Mouse (Mus musculus) small intestine, adult 2 months (tissue): ENCODE results near the gene H2bfm. TPM values are rescaled to one million over a fixed set of nuclear protein-coding genes. Genes with fewer than 3 reads are reported as not detected.
"Not testable (repeated sequence)": the region's sequence is repeated elsewhere in the genome, so short reads cannot be mapped to it uniquely, and the experiment has no call there.

Experiments
- H3K27ac ChIP-seq: fragments of 200-500 bp; 2 replicates; pipeline ENCODE4 v1.5.1; 2012; ENCODE audit warnings: low read depth, low read length, control low read depth, inconsistent platforms; ENCODE audit not compliant: insufficient read depth
- H3K27me3 ChIP-seq: fragments of 200-500 bp; 2 replicates; pipeline ENCODE4 v1.6.1; 2012; ENCODE audit warnings: mild to moderate bottlenecking, moderate library complexity, low read length, inconsistent platforms; ENCODE audit not compliant: control insufficient read depth, insufficient read depth
- H3K36me3 ChIP-seq: fragments of 200-500 bp; 2 replicates; pipeline ENCODE4 v1.6.1; 2012; ENCODE audit warnings: mild to moderate bottlenecking, low read length, control low read depth, inconsistent platforms; ENCODE audit not compliant: control insufficient read depth, insufficient read depth
- H3K4me1 ChIP-seq: fragments of 200-500 bp; 2 replicates; pipeline ENCODE4 v1.6.1; 2012; ENCODE audit warnings: low read length, inconsistent platforms, mixed read lengths; ENCODE audit not compliant: control insufficient read depth, insufficient read depth, insufficient read length
- H3K4me3 ChIP-seq: fragments of 200-500 bp; 2 replicates; pipeline ENCODE4 v1.5.1; 2012; ENCODE audit warnings: low read depth, mild to moderate bottlenecking, control low read depth, inconsistent platforms, low read length, moderate library complexity
- CTCF ChIP-seq: fragments of 200-500 bp; IDR thresholded peaks from 2 replicates; pipeline ENCODE4 v1.5.1; 2012; ENCODE audit warnings: low read depth, mild to moderate bottlenecking, control low read depth, inconsistent platforms, low read length, moderate library complexity, mixed read lengths; ENCODE audit not compliant: insufficient replicate concordance, insufficient read length; ENCODE audit errors: extremely low read depth
- POLR2A ChIP-seq: fragments of 200-500 bp; IDR thresholded peaks from 2 replicates; pipeline ENCODE4 v1.6.1; 2012; ENCODE audit warnings: low read depth, mild to moderate bottlenecking, control low read depth, inconsistent platforms, low read length, moderate library complexity
- WGBS: fragments of 180-500 bp; shearing (Covaris S2); methylation state at CpG from one replicate; pipeline ENCODE4 v1.1.7; 2018; 5-methylcytosine and 5-hydroxymethylcytosine counted together
- polyA plus RNA-seq: library from polyadenylated mRNA; depleted of rRNA; stranded (reverse); fragments of >200 nt; gene quantifications from 2 replicates; pipeline ENCODE4 v1.2.3, GENCODE M21; 2012; rRNA removed

Gene H2bfm
- not detected in 2 replicates for polyA plus RNA-seq

DNA sequence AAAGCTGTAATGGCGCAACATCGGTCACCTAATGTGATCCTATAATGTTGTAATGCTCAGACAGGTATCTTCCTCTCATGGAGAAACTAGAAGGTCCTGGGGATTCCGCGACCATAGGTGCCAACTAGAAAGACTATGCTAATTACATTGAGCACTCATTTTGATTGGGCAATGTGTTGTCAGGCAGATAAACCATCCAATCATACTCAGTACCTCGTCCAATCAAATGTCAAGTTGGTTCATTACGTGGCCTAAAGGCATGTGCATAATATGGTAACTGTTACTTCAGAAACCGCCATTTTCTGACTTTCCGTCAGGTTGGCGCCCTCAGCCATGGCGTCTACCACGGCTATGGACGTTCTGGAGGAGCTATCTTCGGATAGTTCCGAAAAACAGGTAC lies at the start of gene H2bfm:
Gene H2bfm, plus strand, starts transcription at position 295 of the 400 bp plus-strand sequence.
- WGBS = 92% methylated on average over 14 of the region's 14 CpGs
- H3K27ac ChIP-seq = no peak within 1 kb of the TSS
- H3K4me1 ChIP-seq = no peaks in the 10 kb centered on the region
- H3K4me3 ChIP-seq = no peak within 1 kb of the TSS
- H3K27me3 ChIP-seq = no peaks in the 10 kb centered on the region
- H3K36me3 ChIP-seq = no peaks in the 10 kb centered on the region
- TF ChIP-seq CTCF (no peak), POLR2A (no peak)

DNA sequence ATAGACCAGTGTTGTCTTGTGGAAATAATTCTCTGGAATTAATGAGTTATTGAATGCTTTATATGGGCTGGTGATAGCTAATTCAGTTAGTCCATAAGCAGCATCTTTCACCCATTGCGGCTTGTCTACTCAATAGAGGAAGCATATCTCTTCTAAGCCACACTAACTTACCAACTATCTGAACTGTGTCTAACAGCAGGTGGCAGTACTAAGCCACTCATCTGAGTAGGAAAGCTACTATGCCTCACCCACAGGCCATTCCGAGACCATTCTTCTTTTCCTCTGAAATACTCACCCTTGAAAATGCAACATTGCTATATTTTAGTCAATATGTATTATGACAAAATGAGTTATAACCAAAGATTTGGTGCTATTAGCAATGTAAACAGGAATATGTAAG lies 31.4 kb upstream of the H2bfm start:
- H3K4me3 ChIP-seq = no peak overlapping the region
- no peak overlapping the region for H3K27ac ChIP-seq
- no peak for TF ChIP-seq CTCF
- TF ChIP-seq POLR2A = no peak
- H3K4me1 ChIP-seq = no peaks in the 10 kb centered on the region
- WGBS = 42% methylated on average over 2 of the region's 2 CpGs
- H3K27me3 ChIP-seq = no peaks in the 10 kb centered on the region
- H3K36me3 ChIP-seq = no peaks in the 10 kb centered on the region

DNA sequence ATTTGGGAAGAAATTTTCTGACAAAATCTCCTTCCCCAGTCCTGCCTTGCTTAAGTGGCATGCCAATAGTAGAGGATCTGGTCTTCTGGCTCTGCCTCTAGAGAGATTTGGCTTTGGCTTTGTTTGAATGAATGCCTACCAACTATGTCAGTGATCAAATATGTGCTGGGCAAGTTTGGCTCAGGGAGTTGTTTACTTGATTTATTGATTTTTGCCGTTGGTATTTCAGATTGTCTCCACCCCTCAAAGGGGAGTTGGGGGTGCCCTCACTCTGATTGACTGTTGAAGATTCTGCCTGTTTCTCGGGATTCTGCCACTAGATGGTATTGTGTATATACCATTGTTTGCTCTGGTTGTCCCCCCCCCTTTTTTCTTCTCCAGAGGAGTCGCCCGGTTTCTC lies 22.8 kb upstream of the H2bfm start:
- Histone ChIP-seq H3K36me3 (no peaks in the 10 kb centered on the region), H3K4me3 (no peak overlapping the region), H3K27me3 (no peaks in the 10 kb centered on the region), H3K4me1 (no peaks in the 10 kb centered on the region), H3K27ac (no peak overlapping the region)
- 26% methylated on average over 4 of the region's 4 CpGs for WGBS
- TF ChIP-seq POLR2A = no peak
- TF ChIP-seq CTCF = no peak

DNA sequence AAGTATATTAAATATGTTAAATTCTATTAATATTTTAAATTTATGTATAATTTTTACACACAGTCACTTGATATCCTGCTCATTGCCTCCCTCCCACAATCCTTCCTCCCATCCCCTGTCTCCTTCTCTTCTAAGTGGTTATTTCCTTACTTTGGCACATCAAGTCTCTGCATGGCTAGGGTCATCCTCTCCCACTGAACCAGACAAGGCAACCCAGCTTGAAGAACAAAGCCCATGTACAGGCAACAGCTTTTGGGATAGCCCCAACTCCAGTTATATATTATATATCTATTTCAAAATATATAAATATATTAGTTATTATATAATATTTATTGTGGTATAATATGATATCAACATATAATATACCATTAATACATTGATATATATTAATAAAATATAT lies 1.3 kb upstream of the H2bfm start:
- no peak overlapping the region for H3K27ac ChIP-seq
- no peaks in the 10 kb centered on the region for H3K4me1 ChIP-seq
- H3K27me3 ChIP-seq = no peaks in the 10 kb centered on the region
- TF ChIP-seq POLR2A (no peak), CTCF (no peak)
- no peak overlapping the region for H3K4me3 ChIP-seq
- no peaks in the 10 kb centered on the region for H3K36me3 ChIP-seq

DNA sequence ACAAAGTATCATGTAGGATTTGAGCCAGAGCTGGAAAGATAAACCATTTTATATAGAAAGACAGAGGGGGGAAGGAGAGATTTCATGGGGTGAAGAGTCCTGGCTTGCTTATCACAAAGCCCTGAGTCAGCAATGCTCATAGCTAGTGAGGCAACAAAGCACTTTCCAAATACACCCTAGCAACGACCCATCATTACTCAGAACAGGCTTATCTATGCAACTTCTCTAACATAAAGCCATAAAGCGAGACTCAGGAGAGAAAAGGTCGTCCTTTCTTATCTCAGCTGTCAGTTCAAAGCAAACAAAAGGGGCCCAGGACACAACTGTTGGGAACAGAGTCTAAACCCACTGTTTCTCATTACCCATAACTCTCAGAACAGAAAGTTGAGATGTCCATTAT lies 10.9 kb downstream of the H2bfm start:
- Histone ChIP-seq H3K4me3 (no peak overlapping the region), H3K27me3 (no peaks in the 10 kb centered on the region), H3K27ac (no peak overlapping the region), H3K4me1 (peaks cover 2% of the 10 kb centered on the region; the same call in 1 of the 2 replicates), H3K36me3 (no peaks in the 10 kb centered on the region)
- WGBS = 5% methylated on average over 3 of the region's 3 CpGs
- TF ChIP-seq POLR2A = no peak
- TF ChIP-seq CTCF = no peak

DNA sequence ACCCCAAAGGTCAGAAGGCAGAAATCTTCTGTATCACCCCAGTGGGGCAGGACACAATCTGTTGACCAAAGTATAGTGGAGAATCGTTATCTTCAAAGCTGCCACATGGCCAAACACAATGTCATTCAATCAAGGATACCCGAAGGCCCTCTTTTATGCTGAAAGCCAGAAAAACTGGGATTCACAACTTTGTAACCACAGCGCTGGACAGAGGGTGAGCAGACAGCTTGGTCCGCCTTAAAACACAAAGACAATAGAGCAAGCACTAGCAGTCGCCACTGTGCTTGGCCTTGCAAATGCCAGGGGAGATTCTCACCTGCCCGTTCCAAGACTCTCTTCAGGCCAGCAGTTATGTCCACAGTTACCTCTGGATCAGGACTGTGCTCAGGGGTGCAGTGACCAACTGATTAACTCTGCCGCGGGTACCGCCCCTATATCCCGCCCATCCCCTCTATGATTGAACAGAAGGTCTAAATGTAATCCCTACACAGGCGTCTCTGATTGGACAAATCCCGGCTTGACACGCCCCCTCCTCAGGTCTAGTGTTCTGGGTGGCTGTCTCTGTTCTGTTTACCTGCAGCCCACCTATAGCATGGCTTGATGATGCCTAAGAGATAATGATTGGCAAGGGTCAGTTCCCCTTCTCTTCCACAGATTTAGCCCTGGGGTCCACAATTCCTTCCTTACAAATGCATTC lies 30.6 kb downstream of the H2bfm start:
- H3K4me3 ChIP-seq = peak overlapping the region; percentile 51
- not testable (repeated sequence) for H3K4me1 ChIP-seq, H3K27ac ChIP-seq, H3K27me3 ChIP-seq, H3K36me3 ChIP-seq
- WGBS = 22% methylated on average over 13 of the region's 13 CpGs

DNA sequence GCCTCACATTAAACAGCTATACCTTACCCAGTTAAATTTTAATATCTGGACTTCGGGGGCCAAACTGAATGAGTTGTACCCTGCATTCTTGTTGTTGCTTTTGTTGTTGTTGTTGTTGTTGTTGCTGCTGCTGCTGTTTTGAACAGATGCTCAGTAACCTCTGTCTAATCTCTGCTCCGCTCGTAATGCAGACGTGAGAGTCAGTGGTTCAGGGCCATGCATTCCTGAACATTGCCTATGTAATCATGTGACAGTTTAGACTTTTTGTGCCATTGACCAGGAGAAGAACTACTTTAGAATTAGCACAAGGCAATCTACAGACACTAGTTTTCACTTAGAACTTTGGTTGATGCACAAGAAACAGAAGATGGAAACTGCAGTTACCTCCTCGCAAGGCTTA lies 31.2 kb downstream of the H2bfm start:
- H3K36me3 ChIP-seq, H3K4me1 ChIP-seq, H3K4me3 ChIP-seq, H3K27ac ChIP-seq, H3K27me3 ChIP-seq: not testable (repeated sequence)
- WGBS = 54% methylated on average over 5 of the region's 5 CpGs

DNA sequence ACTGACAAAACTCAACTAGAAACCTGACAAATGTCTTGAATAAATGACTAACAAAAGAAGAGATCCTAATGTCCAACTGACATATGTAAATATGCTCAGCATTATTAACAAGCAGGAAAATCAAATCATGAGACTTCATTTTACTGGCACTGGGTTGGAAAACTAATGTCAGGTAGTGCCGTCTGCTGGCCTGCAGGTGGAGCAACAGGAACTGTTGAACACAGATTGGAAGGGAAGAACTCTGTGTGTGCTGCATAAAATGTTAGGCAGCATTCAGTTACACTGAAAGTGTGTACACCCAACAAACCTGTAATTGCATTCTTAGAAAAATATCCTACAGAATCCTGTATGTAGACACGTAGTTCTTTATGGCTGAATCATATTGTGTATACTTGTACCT lies 32.6 kb downstream of the H2bfm start:
- H3K4me3 ChIP-seq = no peak overlapping the region
- no peaks in the 10 kb centered on the region for H3K4me1 ChIP-seq
- WGBS = 20% methylated on average over 2 of the region's 2 CpGs
- no peaks in the 10 kb centered on the region for H3K27me3 ChIP-seq
- no peaks in the 10 kb centered on the region for H3K36me3 ChIP-seq
- TF ChIP-seq CTCF = peak; percentile 21; the same call in 1 of the 2 replicates
- TF ChIP-seq POLR2A = no peak
- no peak overlapping the region for H3K27ac ChIP-seq

DNA sequence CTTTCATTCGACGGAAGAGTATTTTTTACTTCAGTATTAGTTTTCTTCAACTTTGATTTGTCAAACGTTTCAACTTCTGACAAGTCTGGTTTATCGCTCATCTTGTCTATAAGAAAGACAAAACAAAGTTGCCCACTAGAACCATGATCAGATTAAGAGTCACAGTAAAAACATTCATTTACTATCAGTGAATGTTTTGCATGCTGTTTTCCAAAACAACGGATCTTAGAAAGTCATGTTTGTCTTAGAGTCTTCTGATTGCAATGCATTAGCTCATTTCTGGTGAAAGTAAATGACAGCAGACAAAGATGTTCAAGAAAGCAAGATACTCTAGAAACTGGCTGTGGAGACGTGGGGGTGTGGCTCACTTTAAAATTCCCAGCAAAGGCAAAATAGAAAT lies 48.3 kb downstream of the H2bfm start, which contains the start of gene Tmsb15b2:
Gene Tmsb15b2, minus strand, starts transcription at position 101 of the 400 bp plus-strand sequence.
- WGBS = 87% methylated on average over 6 of the region's 6 CpGs
- not testable (repeated sequence) for H3K4me1 ChIP-seq, H3K27ac ChIP-seq, H3K27me3 ChIP-seq, H3K36me3 ChIP-seq
- peak within 1 kb of the TSS; percentile 65 for H3K4me3 ChIP-seq
